Mouse (Mus musculus): ENCODE data around the gene Scarb2.

DNA sequence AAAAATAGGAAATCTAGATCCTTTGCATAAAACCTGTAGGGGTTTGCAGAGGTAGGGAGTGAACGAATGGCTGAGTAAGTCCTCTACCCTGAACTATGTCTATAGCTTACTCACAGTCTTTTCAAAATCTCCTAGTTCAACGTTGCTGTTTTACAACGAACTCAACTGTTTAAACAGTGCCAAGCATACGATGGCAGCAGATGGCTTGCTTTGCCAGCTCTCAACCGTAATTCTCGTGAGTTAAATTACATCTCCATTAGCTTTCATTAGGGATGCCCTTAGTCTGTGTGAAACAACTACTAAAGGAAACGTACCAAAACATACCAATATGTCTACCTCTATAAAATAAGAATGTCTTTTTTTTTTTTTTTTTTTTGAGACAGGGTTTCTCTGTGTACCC lies 75.0 kb downstream of the Scarb2 start:
- no peak for TF ChIP-seq CTCF (IDR thresholded peaks at IDR 0.05; ENCODE audit: insufficient read depth, low read depth, low read length)
- no peak for TF ChIP-seq POLR2A (IDR thresholded peaks at IDR 0.05; ENCODE audit: insufficient read depth, low read depth, low read length)

Data from olfactory bulb, adult 2 months (tissue).